Mouse (Mus musculus): ENCODE data around the gene Slc16a6. TPM values are rescaled to one million over a fixed set of nuclear protein-coding genes. Genes with fewer than 3 reads are reported as not detected.

Gene Slc16a6
- total RNA-seq, 2 experiments from 2014 or later: 11.4 to 14.9 TPM

DNA sequence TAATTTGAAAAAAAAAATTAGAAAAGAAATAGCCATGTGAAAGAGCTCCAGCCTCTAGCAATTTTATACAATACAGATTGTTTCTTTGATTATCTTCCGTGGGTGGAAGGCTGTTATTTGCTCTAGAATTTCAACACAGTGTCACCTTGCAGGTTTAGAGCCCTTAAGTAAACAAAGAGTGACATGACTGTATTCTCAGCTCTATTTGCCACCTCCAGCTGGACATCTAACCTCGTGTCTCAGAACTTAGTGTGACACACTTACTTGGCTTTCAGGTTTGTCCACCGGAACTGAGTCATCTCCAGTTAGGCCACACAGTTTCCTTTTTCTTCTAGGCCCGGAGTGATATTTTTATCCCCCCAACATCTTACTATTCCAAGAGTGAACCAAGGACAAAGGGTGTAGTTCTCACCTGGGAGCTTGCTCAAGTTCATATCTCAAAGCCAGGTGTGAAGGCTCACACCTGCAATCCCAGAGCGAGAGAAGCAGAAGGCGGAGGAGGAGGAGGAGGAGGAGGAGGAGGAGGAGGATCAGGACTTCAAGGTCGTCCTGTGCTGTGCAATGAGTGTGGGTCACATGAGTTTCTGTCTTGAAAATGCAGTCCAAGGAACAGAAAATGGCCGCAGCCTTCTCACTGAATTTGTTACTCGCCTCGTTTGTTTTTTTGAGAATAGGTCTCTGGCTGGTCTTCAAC lies 14.7 kb upstream of the Slc16a6 start:
- no peak for DNase-seq (ENCODE audit: low spot score in 2 of 2)

DNA sequence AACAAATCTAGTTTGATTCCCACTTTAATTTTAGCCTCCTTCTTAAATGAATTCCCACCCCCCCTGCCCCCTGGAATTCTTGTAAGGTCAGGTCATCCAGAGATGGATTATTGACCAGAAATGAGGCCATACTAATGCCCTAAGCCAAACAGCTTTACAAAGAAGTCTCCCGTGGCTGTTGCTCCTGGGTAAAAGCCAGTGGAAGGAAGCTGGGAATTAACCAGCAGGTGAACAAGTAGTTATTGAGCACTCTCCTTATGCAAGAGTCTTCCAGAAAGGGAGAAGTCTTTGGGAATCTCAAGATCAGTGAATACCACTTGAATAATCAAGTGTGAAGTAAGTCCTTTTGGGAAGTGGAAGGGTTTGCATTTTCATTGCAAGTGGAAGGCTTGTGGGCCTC lies 13.7 kb upstream of the Slc16a6 start:
- DNase-seq (ENCODE audit: low spot score in 2 of 2): no peak

DNA sequence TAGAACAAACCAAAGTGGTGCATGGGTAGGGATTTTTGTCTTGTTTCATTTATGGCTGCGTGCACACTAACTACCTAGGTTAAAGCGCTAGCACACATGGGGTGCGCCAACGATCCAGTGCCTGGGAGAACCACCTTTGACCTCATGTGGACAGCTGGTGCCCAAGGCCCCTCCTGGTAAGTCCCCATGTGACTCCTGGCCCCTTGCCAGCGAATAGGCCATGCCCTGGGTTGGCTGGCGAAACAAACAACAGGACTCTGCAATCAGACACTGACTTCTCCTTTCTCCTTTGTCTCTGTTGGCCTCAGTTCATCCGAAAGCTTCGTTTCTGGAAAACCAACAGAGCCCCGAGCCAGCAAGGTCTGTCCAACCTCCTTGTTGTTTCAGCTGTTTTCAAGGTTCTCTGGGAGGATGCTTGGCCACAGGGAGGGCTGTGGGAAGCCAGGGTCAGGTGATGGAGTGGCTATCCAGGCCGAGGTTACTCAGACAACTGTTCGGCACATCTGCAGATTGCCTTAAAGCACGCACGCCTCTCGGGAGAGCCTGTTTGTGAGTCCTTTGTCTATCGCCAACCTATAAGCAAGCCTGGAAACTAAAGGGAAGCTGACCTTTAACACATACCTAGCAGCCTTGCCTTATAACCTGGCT lies 12.1 kb upstream of the Slc16a6 start:
- DNase-seq (ENCODE audit: low spot score in 2 of 2): no peak

DNA sequence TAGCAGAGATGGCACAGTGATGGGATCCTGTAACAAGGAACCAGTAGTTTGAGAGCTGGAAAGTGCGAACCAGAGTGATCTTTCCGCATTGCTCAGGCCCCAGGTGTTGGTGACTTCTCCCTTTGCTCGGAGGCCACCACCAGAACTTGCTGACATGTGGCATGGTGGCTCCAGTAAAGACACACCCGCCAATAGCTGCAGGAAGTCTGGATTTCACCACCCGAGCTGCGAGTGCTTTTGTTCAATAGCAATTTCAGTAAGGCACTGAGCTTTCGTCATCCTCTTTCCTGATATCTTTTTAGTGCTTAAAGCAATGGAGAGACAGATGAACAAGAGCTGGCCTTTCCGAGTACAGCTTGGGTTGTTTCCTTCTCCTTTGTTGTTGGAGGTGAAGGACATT lies 7.0 kb upstream of the Slc16a6 start:
- no peak for DNase-seq (ENCODE audit: low spot score in 2 of 2)

GRCm38 (mm10) chr11:109479575-109480285 lies 6.3 kb upstream of the Slc16a6 start:
- DNase-seq (ENCODE audit: low spot score in 2 of 2): no peak

GRCm38 (mm10) chr11:109477606-109478380 lies 4.4 kb upstream of the Slc16a6 start:
- no peak for DNase-seq (ENCODE audit: low spot score in 2 of 2)

- no peak for DNase-seq (ENCODE audit: low spot score in 2 of 2)
Measured at GRCm38 (mm10) chr11:109476653-109477052, 3.3 kb upstream of the Slc16a6 start.

DNA sequence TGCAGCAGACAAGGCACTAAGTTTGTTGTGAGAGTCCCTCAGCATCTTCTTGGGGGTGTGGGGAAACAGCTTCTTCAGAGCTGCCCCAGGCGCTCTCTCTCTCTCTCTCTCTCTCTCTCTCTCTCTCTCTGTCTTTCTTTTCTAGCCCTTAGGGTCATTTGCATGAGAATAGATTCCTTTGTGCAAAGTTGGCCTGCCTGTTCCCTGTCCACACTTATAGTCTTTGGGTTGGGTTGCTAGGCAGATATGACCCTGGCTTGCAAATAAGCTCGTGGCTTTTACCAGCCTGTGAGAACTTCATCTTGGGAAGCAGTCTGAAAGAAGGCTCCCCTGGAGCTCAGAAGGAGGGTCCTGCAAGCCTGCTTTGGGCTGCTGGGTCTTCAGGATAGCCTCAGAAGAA lies 2.8 kb upstream of the Slc16a6 start:
- DNase-seq (ENCODE audit: low spot score in 2 of 2): no peak

DNA sequence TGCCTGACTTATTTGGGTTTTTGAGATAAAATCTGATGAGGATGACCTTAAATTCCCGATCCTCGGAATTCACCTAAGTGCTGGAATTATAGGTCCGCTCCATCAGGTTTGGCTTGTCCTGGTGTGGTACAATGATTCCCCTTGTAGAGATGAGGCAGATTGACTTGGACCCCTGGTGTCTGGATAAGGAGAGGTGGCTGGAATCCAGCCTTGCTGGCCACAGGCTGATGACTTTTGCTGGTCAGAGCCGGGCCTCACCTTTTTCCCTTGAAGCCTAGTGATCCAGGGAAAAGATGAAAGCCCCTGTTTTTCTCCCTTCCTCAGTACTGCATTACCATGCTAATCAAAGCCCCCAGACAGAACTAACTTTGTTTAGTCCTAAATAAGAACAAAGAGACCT lies 2.3 kb upstream of the Slc16a6 start:
- no peak for DNase-seq (ENCODE audit: low spot score in 2 of 2)

DNA sequence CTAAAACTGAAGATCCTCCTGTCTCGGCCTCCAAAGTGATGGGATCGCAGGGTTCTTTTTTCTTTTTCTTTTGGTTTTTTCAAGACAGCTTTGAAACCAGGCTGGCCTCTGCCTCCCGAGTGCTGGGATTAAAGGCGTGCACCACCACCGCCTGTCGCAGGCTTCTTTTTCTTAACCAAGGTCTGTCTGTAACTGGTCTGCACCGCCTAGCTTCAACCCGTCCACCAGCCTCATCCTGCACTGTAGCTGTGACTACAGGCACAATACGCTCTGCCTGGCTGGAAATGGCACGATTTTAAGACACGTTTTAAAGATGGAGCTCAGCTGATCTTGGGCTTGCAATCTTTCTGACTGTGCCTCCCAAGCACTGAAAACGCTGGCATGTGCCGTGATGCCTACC lies 1.4 kb upstream of the Slc16a6 start:
- DNase-seq (ENCODE audit: low spot score in 2 of 2): no peak

DNA sequence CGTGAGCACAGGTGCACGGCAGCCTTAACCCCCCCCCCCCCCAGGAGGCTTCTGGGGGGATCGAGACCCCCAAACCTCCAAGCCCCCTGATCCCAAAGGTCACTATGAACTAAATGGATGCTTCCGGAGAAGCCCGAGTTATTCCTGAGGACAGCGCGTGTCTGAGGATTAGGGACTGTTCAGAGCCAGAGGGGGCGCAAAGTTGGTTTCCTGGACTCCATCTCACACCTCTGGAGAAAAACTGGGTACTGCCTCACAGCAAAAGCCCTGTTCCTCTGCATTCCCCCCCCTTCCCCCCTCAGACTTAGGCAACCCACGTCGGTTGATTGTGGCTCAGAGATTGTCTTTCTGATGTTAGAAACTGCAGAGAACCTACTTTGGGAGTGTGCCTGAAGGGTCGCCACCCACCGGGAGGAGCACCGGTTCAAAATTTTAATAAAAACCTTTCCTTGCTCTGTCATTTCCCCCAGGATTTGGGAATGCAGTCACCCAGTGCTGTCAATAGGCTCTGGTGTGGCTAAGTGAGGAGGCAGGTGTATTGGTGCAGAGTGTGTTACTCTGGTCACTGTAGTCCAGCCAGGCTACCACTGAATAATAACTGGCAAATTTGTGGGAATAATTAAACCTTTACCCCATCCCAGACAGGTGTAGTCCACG lies 816 bp upstream of the Slc16a6 start:
- no peak for DNase-seq (ENCODE audit: low spot score in 2 of 2)

DNA sequence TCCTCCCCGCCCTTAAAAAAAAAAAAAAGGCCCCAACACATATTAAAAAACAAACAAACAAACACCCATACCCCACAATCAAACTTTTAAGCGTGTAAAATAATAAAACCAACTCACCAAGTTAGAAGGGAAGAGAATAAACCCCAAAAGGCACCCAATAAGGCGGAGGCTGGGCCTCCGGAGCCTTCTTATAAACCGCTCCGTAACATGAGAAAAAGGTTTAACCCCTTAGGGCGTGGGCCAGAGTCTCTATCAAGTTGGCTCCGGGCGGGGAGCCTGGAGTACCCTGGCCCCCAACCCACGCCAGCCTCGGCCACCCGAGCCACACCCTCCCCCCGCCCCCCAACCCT lies 602 bp downstream of the Slc16a6 start:
- no peak for DNase-seq (ENCODE audit: low spot score in 2 of 2)

- DNase-seq (ENCODE audit: low spot score in 2 of 2): peak; percentile 32
Measured at GRCm38 (mm10) chr11:109472171-109472691, 1.2 kb downstream of the Slc16a6 start.

DNA sequence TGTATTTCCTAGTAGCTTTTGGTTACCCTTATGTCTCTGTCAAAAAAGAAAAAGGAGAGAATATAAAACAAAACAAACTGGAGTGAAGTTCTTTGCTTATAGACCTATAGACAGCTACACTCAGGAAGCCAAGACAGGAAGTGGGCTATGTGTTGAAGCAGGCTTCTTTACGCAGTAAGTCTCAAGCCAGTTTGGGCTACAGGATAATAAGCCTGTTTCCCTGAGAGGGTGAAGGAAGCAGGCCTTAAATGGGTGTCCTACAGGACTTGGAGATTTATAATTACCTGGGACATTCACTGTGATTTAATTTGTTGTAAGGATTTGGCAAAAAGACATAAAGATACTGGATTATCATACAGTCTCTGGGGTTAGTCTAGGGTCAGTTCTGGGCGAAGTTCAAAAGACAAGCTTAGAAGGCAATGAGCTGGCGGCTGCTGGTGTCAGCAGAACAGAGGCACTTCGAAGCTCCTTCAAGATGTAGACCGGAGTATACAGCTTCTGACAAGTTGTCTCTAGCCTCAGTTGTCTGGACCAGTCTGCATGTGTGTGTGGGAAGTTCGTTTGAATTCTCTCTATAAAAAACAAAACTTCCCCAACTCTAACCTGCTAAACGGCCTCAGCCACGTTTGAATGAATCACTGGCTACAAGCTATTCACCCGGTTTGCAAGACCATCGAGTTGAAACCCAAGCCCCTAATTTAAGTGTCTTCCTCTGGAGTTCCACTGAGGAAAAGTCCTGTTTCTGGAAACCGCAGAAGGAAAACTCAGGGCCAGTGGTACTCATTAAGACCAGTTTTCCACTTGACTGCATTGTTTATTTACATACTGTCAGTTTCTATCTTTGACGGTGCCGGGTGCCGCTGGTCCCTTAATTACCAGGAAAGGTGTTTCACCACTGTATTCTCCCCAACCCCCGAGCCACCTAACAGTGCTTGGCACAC lies 2.2 kb downstream of the Slc16a6 start:
- DNase-seq (ENCODE audit: low spot score in 2 of 2): no peak

GRCm38 (mm10) chr11:109470170-109470569 lies 3.2 kb downstream of the Slc16a6 start:
- DNase-seq (ENCODE audit: low spot score in 2 of 2): no peak

GRCm38 (mm10) chr11:109468133-109468532 lies 5.3 kb downstream of the Slc16a6 start:
- no peak for DNase-seq (ENCODE audit: low spot score in 2 of 2)

- DNase-seq (ENCODE audit: low spot score in 2 of 2): no peak
Measured at GRCm38 (mm10) chr11:109466987-109467386, 6.4 kb downstream of the Slc16a6 start.

GRCm38 (mm10) chr11:109465068-109465467 lies 8.3 kb downstream of the Slc16a6 start:
- no peak for DNase-seq (ENCODE audit: low spot score in 2 of 2)

GRCm38 (mm10) chr11:109460586-109460985 lies 12.8 kb downstream of the Slc16a6 start:
- no peak for DNase-seq (ENCODE audit: low spot score in 2 of 2)

- no peak for DNase-seq (ENCODE audit: low spot score in 2 of 2)
Measured at GRCm38 (mm10) chr11:109458165-109458564, 15.2 kb downstream of the Slc16a6 start.

All from layer of hippocampus, postnatal 10 days (tissue).